Mouse (Mus musculus) right cerebral cortex, postnatal 14 days (tissue): ENCODE measurements around the gene Plcg1.
A peak's percentile ranks its signal among the peaks of the same experiment; 100 is the strongest.

ENCODE experiments used
- DNase-seq: peaks from one replicate; pipeline ENCODE4 v3.0.0; 2022

Gene Plcg1

GRCm38 (mm10) chr2:160736466-160736865, 5.4 kb downstream of the Plcg1 start:
- DNase-seq, result no peak

GRCm38 (mm10) chr2:160738354-160738753, 7.3 kb downstream of the Plcg1 start:
- DNase-seq, result no peak

GRCm38 (mm10) chr2:160739647-160740356, 8.7 kb downstream of the Plcg1 start:
- no peak for DNase-seq

GRCm38 (mm10) chr2:160740521-160741156, 9.5 kb downstream of the Plcg1 start:
- DNase-seq, result no peak

GRCm38 (mm10) chr2:160741580-160741979, 10.5 kb downstream of the Plcg1 start:
- DNase-seq, result no peak

GRCm38 (mm10) chr2:160742161-160742609, 11.1 kb downstream of the Plcg1 start:
- no peak for DNase-seq

GRCm38 (mm10) chr2:160744040-160744822, 13.1 kb downstream of the Plcg1 start:
- DNase-seq, result peak; percentile 74

GRCm38 (mm10) chr2:160744823-160745210, 13.7 kb downstream of the Plcg1 start:
- no peak for DNase-seq

GRCm38 (mm10) chr2:160745497-160745896, 14.4 kb downstream of the Plcg1 start:
- DNase-seq, result no peak

GRCm38 (mm10) chr2:160746637-160747036, 15.5 kb downstream of the Plcg1 start:
- no peak for DNase-seq

- DNase-seq, result no peak
Observed at GRCm38 (mm10) chr2:160747075-160747474, 16.0 kb downstream of the Plcg1 start.

- no peak for DNase-seq
Observed at GRCm38 (mm10) chr2:160756583-160757203, 25.6 kb downstream of the Plcg1 start.

GRCm38 (mm10) chr2:160760433-160761184, 29.5 kb downstream of the Plcg1 start:
- peak; percentile 59 for DNase-seq

- DNase-seq, result no peak
Observed at GRCm38 (mm10) chr2:160763816-160764215, 32.7 kb downstream of the Plcg1 start.

- no peak for DNase-seq
Observed at GRCm38 (mm10) chr2:160764386-160764785, 33.3 kb downstream of the Plcg1 start.

GRCm38 (mm10) chr2:160765096-160765495, 34.0 kb downstream of the Plcg1 start:
- DNase-seq, result no peak

GRCm38 (mm10) chr2:160766371-160766771, 35.3 kb downstream of the Plcg1 start:
- DNase-seq, result no peak

GRCm38 (mm10) chr2:160767201-160767600, 36.1 kb downstream of the Plcg1 start:
- DNase-seq, result no peak

- peak; percentile 29 for DNase-seq
Observed at GRCm38 (mm10) chr2:160768097-160768695, 37.1 kb downstream of the Plcg1 start.

GRCm38 (mm10) chr2:160768997-160769396, 37.9 kb downstream of the Plcg1 start:
- no peak for DNase-seq

- no peak for DNase-seq
Observed at GRCm38 (mm10) chr2:160770409-160770808, 39.3 kb downstream of the Plcg1 start.

GRCm38 (mm10) chr2:160770871-160771270, 39.8 kb downstream of the Plcg1 start:
- DNase-seq, result no peak
